Mouse (Mus musculus) heart, adult 2 months (tissue): ENCODE measurements at regions not wholly inside any gene's neighbourhood (a gene's known extent, or its start where the extent isn't known, plus 50 kb on each side); places are given as distances from the start of the nearest gene placed in this dataset.

Experiments used
- CTCF ChIP-seq: fragments of 200-600 bp; IDR thresholded peaks from 2 replicates; pipeline ENCODE4 v1.8.1; 2022; ENCODE audit warnings: antibody characterized with exemption, mild to moderate bottlenecking, moderate library complexity
- EP300 ChIP-seq: fragments of 200-500 bp; IDR thresholded peaks from 2 replicates; pipeline ENCODE4 v1.6.1; 2011; ENCODE audit warnings: low read depth, low read length, control low read depth; ENCODE audit not compliant: insufficient read depth
- POLR2A ChIP-seq: fragments of 200-500 bp; IDR thresholded peaks from 2 replicates; pipeline ENCODE4 v1.6.1; 2011; ENCODE audit warnings: mild to moderate bottlenecking, low read depth, low read length, control low read depth; ENCODE audit not compliant: insufficient read depth

DNA sequence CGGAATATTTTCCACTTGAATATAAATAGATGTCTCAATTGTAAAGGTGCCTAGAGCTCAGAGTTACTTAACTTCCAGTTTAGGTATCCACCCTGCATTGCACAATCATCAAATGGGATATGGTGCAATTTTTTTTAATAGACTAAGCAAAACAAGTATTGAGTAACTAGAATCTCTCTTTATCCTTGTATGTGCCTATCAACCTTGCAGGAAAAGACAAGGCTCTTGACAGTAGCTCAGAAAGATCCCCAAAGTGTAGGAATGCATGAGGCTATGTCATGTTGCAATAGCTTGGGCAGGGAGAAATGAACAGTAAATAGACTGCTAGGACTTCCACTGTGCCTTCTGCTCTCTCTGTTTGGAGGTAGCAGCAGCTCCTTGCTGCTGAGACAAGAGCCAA is 225.6 kb upstream of the Trib2 start:
- TF ChIP-seq POLR2A (no peak), CTCF (no peak), EP300 (no peak)
